Mouse (Mus musculus) heart, adult 2 months (tissue): ENCODE measurements around the gene Ccl17. TPM values are rescaled to one million over a fixed set of nuclear protein-coding genes. Genes with fewer than 3 reads are reported as not detected.

ENCODE experiments used
- DNase-seq, 2 experiments: peaks; one replicate each; pipeline ENCODE4 v3.0.0; 2021
- H3K27ac ChIP-seq: fragments of 200-600 bp; 2 replicates; pipeline ENCODE4 v1.8.1; 2022
- H3K27me3 ChIP-seq: fragments of 200-500 bp; 2 replicates; pipeline ENCODE4 v1.6.1; 2012; ENCODE audit warnings: mild to moderate bottlenecking, low read length, inconsistent platforms, mixed read lengths; ENCODE audit not compliant: control insufficient read depth, insufficient read depth
- H3K36me3 ChIP-seq: fragments of 200-500 bp; 2 replicates; pipeline ENCODE4 v1.6.1; 2012; ENCODE audit warnings: low read length, inconsistent platforms; ENCODE audit not compliant: control insufficient read depth, insufficient read depth
- H3K4me1 ChIP-seq: fragments of 200-500 bp; 2 replicates; pipeline ENCODE4 v1.6.1; 2011; ENCODE audit warnings: low read length; ENCODE audit not compliant: control insufficient read depth, insufficient read depth
- H3K4me3 ChIP-seq: fragments of 200-600 bp; 2 replicates; pipeline ENCODE4 v1.8.1; 2022
- H3K79me2 ChIP-seq: fragments of 200-500 bp; replicated peaks from 2 replicates; pipeline ENCODE4 v1.6.1; 2012; ENCODE audit warnings: mild to moderate bottlenecking, inconsistent platforms, low read length, moderate library complexity, mixed read lengths; ENCODE audit not compliant: control insufficient read depth, insufficient read depth
- H3K9ac ChIP-seq: fragments of 200-500 bp; 2 replicates; pipeline ENCODE4 v1.6.1; 2012; ENCODE audit warnings: low read depth, mild to moderate bottlenecking, control low read depth, inconsistent platforms, low read length, mixed read lengths
- CTCF ChIP-seq: fragments of 200-600 bp; IDR thresholded peaks from 2 replicates; pipeline ENCODE4 v1.8.1; 2022; ENCODE audit warnings: antibody characterized with exemption, mild to moderate bottlenecking, moderate library complexity
- EP300 ChIP-seq: fragments of 200-500 bp; IDR thresholded peaks from 2 replicates; pipeline ENCODE4 v1.6.1; 2011; ENCODE audit warnings: low read depth, low read length, control low read depth; ENCODE audit not compliant: insufficient read depth
- POLR2A ChIP-seq: fragments of 200-500 bp; IDR thresholded peaks from 2 replicates; pipeline ENCODE4 v1.6.1; 2011; ENCODE audit warnings: mild to moderate bottlenecking, low read depth, low read length, control low read depth; ENCODE audit not compliant: insufficient read depth
- WGBS: fragments of 180-500 bp; shearing (Covaris S2); methylation state at CpG from one replicate; pipeline ENCODE4 v1.1.7; 2018; 5-methylcytosine and 5-hydroxymethylcytosine counted together
- intact Hi-C: fragments of 180-260 bp; cut with DNase I; formaldehyde crosslinking; loops from one replicate; pipeline ENCODE4 v1.15.1; 2025
- polyA plus RNA-seq: library from polyadenylated mRNA; depleted of rRNA; stranded (reverse); fragments of >200 nt; gene quantifications from 2 replicates; pipeline ENCODE4 v1.2.3, GENCODE M21; 2012
- total RNA-seq, 2 experiments: library from RNA; stranded (reverse); gene quantifications; 2 replicates each; pipeline ENCODE4 v1.2.3; 2021

Ccl17 gene
- total and polyA plus RNA-seq, 3 experiments = 0.62 TPM; not detected in 2

DNA sequence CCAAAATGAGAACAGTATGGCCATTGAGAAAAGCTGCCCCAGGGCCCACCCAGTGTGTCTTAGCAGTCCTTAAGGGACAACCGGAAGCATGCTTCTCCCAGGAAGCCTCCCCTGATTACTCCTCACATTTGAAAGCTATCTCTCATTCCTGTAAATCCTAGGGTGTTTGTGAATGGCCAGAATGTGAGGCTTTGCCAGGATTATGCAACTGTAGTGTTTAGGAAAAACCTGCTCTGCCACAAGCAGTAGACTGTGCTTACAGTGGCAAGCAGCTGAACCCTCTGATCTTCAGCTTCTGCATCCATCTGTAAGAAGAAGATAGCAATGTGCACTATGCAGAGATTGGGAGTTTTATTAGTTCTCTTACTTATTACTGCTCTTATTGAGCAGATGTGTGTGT, 35.7 kb upstream of the Ccl17 start:
- Histone ChIP-seq H3K9ac (no peak overlapping the region), H3K27ac (no peak overlapping the region), H3K27me3 (no peaks in the 10 kb centered on the region), H3K79me2 (no peaks in the 10 kb centered on the region), H3K36me3 (no peaks in the 10 kb centered on the region), H3K4me1 (peaks cover 13% of the 10 kb centered on the region), H3K4me3 (no peak overlapping the region)
- 83% methylated on average over 1 of the region's 1 CpGs for WGBS
- DNase-seq = no peak
- no peak for TF ChIP-seq EP300
- no peak for TF ChIP-seq POLR2A
- TF ChIP-seq CTCF = no peak
- intact Hi-C loops = loop anchor here (5.0 kb wide), 1 partner anchor 67 kb away; no protein-coding TSS in a partner anchor

DNA sequence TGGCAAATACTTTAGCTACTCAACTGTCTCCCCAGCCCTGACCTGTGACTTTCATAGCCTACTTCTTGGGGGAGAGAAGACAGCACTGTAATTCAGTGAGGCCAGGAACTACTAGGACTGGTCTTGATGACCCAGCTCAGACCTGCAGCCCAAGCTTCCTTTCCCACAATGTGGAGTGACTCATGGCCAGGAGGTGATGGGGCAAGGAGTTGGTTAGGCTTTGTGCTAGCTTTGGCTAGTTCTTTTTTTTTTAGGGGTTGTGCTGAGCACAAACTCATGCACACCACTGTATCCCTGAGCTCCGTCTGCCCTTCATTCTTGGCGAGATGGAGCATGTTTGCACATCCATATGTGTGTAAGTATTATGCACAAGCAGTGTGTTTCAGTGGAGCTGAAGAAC, 33.9 kb upstream of the Ccl17 start:
- no peak overlapping the region for H3K4me3 ChIP-seq
- DNase-seq = no peak
- H3K79me2 ChIP-seq = no peaks in the 10 kb centered on the region
- intact Hi-C loops = no loop called here
- no peaks in the 10 kb centered on the region for H3K36me3 ChIP-seq
- H3K27me3 ChIP-seq = no peaks in the 10 kb centered on the region
- no peak overlapping the region for H3K27ac ChIP-seq
- no peak overlapping the region for H3K9ac ChIP-seq
- H3K4me1 ChIP-seq = peaks cover 13% of the 10 kb centered on the region
- TF ChIP-seq EP300 = no peak
- no peak for TF ChIP-seq POLR2A
- no peak for TF ChIP-seq CTCF
- 83% methylated on average over 2 of the region's 2 CpGs for WGBS

DNA sequence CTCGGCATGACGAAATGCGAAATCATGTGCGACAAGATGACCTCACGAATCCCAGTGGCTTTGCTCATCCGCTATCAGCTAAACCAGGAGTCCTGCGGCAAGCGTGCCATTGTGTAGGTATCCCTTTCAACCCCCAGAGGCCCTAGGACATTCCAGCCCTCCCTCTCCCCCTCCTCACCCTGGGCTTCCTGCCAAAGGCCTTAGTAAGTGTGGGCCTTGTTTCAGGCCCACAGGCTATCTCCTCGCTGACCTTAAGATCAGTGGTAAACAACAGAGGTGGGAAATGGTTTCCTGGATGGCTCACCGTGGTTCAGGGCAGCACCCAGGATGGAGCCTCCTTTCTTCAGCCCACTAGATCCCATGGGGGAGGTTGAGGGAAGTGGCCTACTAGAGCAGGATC, 32.2 kb upstream of the Ccl17 start:
- Histone ChIP-seq H3K36me3 (no peaks in the 10 kb centered on the region), H3K9ac (no peak overlapping the region), H3K79me2 (no peaks in the 10 kb centered on the region), H3K4me1 (peaks cover 13% of the 10 kb centered on the region), H3K27ac (peak overlapping the region; percentile 43; the same call in 1 of the 2 replicates), H3K4me3 (no peak overlapping the region), H3K27me3 (no peaks in the 10 kb centered on the region)
- 45% methylated on average over 10 of the region's 10 CpGs for WGBS
- intact Hi-C loops = no loop called here
- DNase-seq = no peak
- TF ChIP-seq POLR2A (no peak), EP300 (no peak)

DNA sequence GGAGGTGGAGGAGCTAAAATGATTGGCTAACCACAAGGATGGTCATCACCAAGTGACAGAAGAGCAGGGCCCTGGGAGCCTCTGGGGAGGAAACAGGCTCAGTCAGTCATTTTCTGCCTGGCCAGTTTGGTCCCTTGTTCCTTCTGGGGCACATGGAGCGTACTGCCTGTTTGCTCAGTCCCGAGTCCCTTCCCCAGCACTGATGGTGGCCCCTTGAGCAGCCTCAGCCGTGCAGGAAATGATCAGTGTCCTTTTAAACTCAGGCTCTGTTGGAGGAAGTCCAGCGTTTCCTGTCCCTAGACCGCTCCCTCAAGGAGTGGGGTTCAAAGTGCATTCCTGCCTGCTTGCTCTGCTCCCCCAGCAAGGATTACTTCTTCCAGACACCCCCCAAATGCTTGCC, 31.8 kb upstream of the Ccl17 start:
- peak in 1 of 2 experiments; percentile 55 for DNase-seq

DNA sequence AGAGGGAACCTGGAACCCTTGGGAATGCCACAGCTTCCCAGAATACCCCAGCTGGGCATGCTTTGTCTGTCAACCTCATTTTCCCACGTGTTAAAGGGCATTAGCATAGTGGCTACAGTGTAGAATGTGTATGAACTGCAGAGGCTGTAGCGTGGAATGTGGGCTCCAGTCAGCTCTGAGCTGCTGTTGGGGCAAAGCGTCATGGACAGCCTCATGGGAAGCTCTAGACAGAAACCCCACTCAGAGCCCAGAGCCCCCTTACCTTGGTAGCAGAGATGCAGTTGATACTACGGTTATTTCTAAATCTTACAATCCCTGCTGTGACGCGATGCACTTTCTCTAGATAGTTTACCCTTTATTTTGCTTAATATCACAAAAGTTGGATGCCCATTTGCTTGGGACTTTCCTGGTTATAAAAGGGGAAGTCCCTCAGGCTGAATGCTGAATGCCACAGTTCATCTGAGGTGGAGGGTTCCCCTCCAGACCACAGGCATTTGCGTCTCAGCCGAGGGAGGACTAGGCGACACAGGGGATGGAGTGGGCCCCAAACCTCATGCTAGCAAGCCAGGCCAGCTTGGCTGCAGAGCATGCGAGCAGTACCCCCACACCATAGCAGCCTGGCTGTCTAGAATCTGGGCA, 31.2 kb upstream of the Ccl17 start:
- H3K27me3 ChIP-seq = no peaks in the 10 kb centered on the region
- no peak for TF ChIP-seq POLR2A
- TF ChIP-seq EP300 = no peak
- TF ChIP-seq CTCF = no peak
- no peak for DNase-seq
- H3K36me3 ChIP-seq = no peaks in the 10 kb centered on the region
- no peak overlapping the region for H3K4me3 ChIP-seq
- no peaks in the 10 kb centered on the region for H3K79me2 ChIP-seq
- peak overlapping the region; percentile 43 for H3K27ac ChIP-seq
- peaks cover 14% of the 10 kb centered on the region for H3K4me1 ChIP-seq
- intact Hi-C loops = no loop called here
- 59% methylated on average over 10 of the region's 10 CpGs for WGBS
- H3K9ac ChIP-seq = no peak overlapping the region

More for the DNA sequence above, 31.8 kb upstream of the Ccl17 start:
- no peaks in the 10 kb centered on the region for H3K36me3 ChIP-seq
- intact Hi-C loops = no loop called here
- H3K4me3 ChIP-seq = no peak overlapping the region
- no peaks in the 10 kb centered on the region for H3K79me2 ChIP-seq
- H3K9ac ChIP-seq = no peak overlapping the region
- 42% methylated on average over 5 of the region's 5 CpGs for WGBS
- 0 out of 2 replicates have a peak, but pooled peaks have one; percentile 43 for TF ChIP-seq EP300
- TF ChIP-seq CTCF = no peak
- peak overlapping the region; percentile 43 for H3K27ac ChIP-seq
- H3K4me1 ChIP-seq = peaks cover 13% of the 10 kb centered on the region
- no peaks in the 10 kb centered on the region for H3K27me3 ChIP-seq

DNA sequence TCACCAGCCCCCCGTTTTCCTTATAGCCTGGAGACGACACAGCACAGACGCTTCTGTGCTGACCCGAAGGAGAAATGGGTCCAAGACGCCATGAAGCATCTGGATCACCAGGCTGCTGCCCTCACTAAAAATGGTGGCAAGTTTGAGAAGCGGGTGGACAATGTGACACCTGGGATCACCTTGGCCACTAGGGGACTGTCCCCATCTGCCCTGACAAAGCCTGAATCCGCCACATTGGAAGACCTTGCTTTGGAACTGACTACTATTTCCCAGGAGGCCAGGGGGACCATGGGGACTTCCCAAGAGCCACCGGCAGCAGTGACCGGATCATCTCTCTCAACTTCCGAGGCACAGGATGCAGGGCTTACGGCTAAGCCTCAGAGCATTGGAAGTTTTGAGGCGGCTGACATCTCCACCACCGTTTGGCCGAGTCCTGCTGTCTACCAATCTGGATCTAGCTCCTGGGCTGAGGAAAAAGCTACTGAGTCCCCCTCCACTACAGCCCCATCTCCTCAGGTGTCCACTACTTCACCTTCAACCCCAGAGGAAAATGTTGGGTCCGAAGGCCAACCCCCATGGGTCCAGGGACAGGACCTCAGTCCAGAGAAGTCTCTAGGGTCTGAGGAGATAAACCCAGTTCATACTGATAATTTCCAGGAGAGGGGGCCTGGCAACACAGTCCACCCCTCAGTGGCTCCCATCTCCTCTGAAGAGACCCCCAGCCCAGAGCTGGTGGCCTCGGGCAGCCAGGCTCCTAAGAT, 30.5 kb upstream of the Ccl17 start:
- intact Hi-C loops = no loop called here
- DNase-seq = no peak
- Histone ChIP-seq H3K27ac (no peak overlapping the region), H3K36me3 (no peaks in the 10 kb centered on the region), H3K27me3 (no peaks in the 10 kb centered on the region), H3K4me1 (peaks cover 18% of the 10 kb centered on the region), H3K9ac (no peak overlapping the region), H3K4me3 (no peak overlapping the region), H3K79me2 (no peaks in the 10 kb centered on the region)
- TF ChIP-seq POLR2A (no peak), CTCF (no peak), EP300 (no peak)
- 84% methylated on average over 16 of the region's 16 CpGs for WGBS
